Mouse (Mus musculus): ENCODE measurements around the gene Arid5b. TPM values are rescaled to one million over a fixed set of nuclear protein-coding genes. Genes with fewer than 3 reads are reported as not detected.

The Arid5b gene
- polyA plus RNA-seq, 1 experiment: 4.0 TPM

DNA sequence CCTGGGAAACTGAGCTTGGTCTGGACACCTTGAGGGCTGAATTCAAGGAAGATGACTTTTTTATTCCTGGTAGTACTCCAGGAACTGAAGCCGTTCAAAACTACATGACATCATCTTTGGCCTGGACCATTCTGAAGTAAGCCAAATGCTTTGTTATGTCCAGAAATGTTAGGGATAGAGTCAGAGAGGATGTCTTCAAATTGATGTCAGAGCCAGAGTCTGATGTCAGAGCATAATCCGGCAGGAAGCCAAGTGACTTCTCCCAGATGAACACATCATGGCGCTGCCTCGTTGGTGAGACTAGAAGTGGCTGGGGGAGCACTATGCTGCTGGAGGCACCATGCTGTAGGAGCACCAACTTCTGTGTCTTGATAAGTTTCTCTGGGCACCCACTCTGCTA lies 156.6 kb downstream of the Arid5b start:
- H3K4me1 ChIP-seq (replicated peaks; ENCODE audit: control insufficient read depth, insufficient read depth, low read length): no peaks in the 10 kb centered on the region
- H3K27me3 ChIP-seq (ENCODE audit: control insufficient read depth, insufficient read depth, low read length): no peaks in the 10 kb centered on the region
- 94% methylated on average over 4 of the region's 4 CpGs for WGBS
- TF ChIP-seq POLR2A (IDR thresholded peaks at IDR 0.05; ENCODE audit: control insufficient read depth, extremely low read depth, insufficient read depth, low read length, poor library complexity): no peak
- TF ChIP-seq CTCF (IDR thresholded peaks at IDR 0.05; ENCODE audit: borderline replicate concordance, control insufficient read depth, extremely low read depth, insufficient read depth, low read length, poor library complexity): no peak
- H3K27ac ChIP-seq (ENCODE audit: control insufficient read depth, insufficient read depth, low read length): no peak overlapping the region
- no peaks in the 10 kb centered on the region for H3K36me3 ChIP-seq (ENCODE audit: control insufficient read depth, insufficient read depth, low read length)
- H3K4me3 ChIP-seq (ENCODE audit: control insufficient read depth, insufficient read depth, low read length): no peak overlapping the region
- no peak for DNase-seq

DNA sequence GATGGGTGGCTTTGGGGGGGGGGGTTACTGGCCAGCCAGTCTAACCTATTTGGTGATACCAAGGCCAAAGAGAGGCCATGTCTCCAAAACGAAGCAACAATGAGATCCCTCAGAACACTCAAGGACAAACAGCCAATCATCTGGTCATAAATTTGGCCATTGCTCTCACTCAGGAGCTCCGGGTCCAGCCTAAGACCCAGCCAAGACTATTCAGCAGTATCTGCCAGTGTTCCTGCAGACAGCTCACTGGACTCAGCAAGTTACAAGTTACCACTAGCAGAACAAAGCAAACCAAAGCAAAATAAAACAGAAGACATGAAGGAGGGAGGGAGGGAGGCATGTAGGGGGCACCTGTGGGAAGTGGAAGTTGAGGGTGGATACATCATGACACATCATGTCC lies 157.3 kb downstream of the Arid5b start:
- Histone ChIP-seq H3K27ac (ENCODE audit: control insufficient read depth, insufficient read depth, low read length) (no peak overlapping the region), H3K4me3 (ENCODE audit: control insufficient read depth, insufficient read depth, low read length) (no peak overlapping the region), H3K4me1 (replicated peaks; ENCODE audit: control insufficient read depth, insufficient read depth, low read length) (no peaks in the 10 kb centered on the region), H3K36me3 (ENCODE audit: control insufficient read depth, insufficient read depth, low read length) (no peaks in the 10 kb centered on the region), H3K27me3 (ENCODE audit: control insufficient read depth, insufficient read depth, low read length) (no peaks in the 10 kb centered on the region)
- TF ChIP-seq CTCF (IDR thresholded peaks at IDR 0.05; ENCODE audit: borderline replicate concordance, control insufficient read depth, extremely low read depth, insufficient read depth, low read length, poor library complexity) (no peak), POLR2A (IDR thresholded peaks at IDR 0.05; ENCODE audit: control insufficient read depth, extremely low read depth, insufficient read depth, low read length, poor library complexity) (no peak)
- 93% methylated on average over 2 of the region's 2 CpGs for WGBS
- no peak for DNase-seq

DNA sequence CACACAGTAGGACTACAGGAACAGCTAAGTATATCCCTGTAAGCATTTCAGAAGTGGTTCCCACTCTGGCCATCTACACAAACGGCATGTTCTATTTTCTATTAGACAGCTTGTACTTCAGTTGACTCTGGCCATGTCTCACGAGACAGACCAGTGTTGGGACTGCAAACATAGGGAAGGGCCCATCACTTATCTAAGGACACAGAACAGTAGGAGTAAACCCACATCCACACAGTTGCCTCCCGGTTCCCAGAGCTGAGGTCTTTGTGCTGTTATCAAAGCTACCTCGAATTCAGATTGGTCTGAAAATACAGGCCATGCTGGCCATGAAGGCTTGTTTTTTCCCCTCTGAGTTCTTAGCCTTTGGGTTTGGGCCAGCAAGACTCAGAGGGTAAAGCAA lies 158.5 kb downstream of the Arid5b start:
- no peak for TF ChIP-seq POLR2A (IDR thresholded peaks at IDR 0.05; ENCODE audit: control insufficient read depth, extremely low read depth, insufficient read depth, low read length, poor library complexity)
- TF ChIP-seq CTCF (IDR thresholded peaks at IDR 0.05; ENCODE audit: borderline replicate concordance, control insufficient read depth, extremely low read depth, insufficient read depth, low read length, poor library complexity): no peak
- no peak for DNase-seq
- Histone ChIP-seq H3K36me3 (ENCODE audit: control insufficient read depth, insufficient read depth, low read length) (no peaks in the 10 kb centered on the region), H3K27ac (ENCODE audit: control insufficient read depth, insufficient read depth, low read length) (no peak overlapping the region), H3K27me3 (ENCODE audit: control insufficient read depth, insufficient read depth, low read length) (no peaks in the 10 kb centered on the region), H3K4me1 (replicated peaks; ENCODE audit: control insufficient read depth, insufficient read depth, low read length) (no peaks in the 10 kb centered on the region), H3K4me3 (ENCODE audit: control insufficient read depth, insufficient read depth, low read length) (no peak overlapping the region)
- 89% methylated on average over 4 of the region's 4 CpGs for WGBS

DNA sequence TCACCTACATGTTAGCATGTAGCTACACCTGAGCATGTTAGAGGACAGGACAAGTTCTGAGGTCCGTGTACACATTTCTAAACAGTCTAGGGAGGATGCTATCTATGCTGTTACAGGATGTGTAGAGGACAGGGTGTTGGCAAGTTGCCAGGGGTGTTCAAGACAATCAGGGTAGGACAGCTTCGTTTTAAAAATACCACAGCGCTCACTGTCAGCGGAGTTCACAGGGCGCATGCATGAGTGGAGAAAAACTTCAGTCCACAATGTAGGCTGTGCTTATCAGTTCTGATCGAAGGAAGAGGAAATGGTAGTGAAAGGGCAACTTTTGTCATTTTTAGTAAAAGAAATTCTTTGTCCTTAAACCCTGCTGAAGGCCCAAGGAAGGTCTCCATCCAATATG lies 159.3 kb downstream of the Arid5b start:
- WGBS: 18% methylated on average over 6 of the region's 6 CpGs
- Histone ChIP-seq H3K27ac (ENCODE audit: control insufficient read depth, insufficient read depth, low read length) (no peak overlapping the region), H3K27me3 (ENCODE audit: control insufficient read depth, insufficient read depth, low read length) (no peaks in the 10 kb centered on the region), H3K4me3 (ENCODE audit: control insufficient read depth, insufficient read depth, low read length) (no peak overlapping the region), H3K36me3 (ENCODE audit: control insufficient read depth, insufficient read depth, low read length) (no peaks in the 10 kb centered on the region), H3K4me1 (replicated peaks; ENCODE audit: control insufficient read depth, insufficient read depth, low read length) (no peaks in the 10 kb centered on the region)
- peak; percentile 25 for DNase-seq
- TF ChIP-seq POLR2A (IDR thresholded peaks at IDR 0.05; ENCODE audit: control insufficient read depth, extremely low read depth, insufficient read depth, low read length, poor library complexity): no peak
- TF ChIP-seq CTCF (IDR thresholded peaks at IDR 0.05; ENCODE audit: borderline replicate concordance, control insufficient read depth, extremely low read depth, insufficient read depth, low read length, poor library complexity): no peak

DNA sequence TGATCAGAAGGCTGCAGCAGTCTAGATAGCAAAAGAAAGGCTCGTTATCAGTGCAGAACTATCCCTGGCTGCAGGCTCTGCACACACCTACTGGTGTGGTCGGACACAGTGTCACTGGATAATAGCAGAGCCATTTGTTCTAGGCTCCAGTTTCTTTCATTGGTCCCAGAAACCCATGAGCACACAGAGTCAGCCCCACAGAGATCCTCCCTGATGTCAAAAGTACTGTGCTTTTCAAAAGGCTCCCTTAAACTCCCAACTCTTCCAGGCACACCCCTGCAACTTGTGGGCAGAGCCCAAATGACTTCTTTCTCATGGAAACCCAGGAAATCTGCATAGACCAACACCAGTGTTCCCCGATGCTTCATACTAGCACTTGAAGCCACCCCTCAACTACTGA lies 163.6 kb downstream of the Arid5b start:
- H3K36me3 ChIP-seq (ENCODE audit: control insufficient read depth, insufficient read depth, low read length): no peaks in the 10 kb centered on the region
- no peaks in the 10 kb centered on the region for H3K4me1 ChIP-seq (replicated peaks; ENCODE audit: control insufficient read depth, insufficient read depth, low read length)
- H3K4me3 ChIP-seq (ENCODE audit: control insufficient read depth, insufficient read depth, low read length): no peak overlapping the region
- TF ChIP-seq CTCF (IDR thresholded peaks at IDR 0.05; ENCODE audit: borderline replicate concordance, control insufficient read depth, extremely low read depth, insufficient read depth, low read length, poor library complexity) (no peak), POLR2A (IDR thresholded peaks at IDR 0.05; ENCODE audit: control insufficient read depth, extremely low read depth, insufficient read depth, low read length, poor library complexity) (no peak)
- H3K27me3 ChIP-seq (ENCODE audit: control insufficient read depth, insufficient read depth, low read length): no peaks in the 10 kb centered on the region
- DNase-seq: no peak
- 96% methylated on average over 3 of the region's 3 CpGs for WGBS
- no peak overlapping the region for H3K27ac ChIP-seq (ENCODE audit: control insufficient read depth, insufficient read depth, low read length)

DNA sequence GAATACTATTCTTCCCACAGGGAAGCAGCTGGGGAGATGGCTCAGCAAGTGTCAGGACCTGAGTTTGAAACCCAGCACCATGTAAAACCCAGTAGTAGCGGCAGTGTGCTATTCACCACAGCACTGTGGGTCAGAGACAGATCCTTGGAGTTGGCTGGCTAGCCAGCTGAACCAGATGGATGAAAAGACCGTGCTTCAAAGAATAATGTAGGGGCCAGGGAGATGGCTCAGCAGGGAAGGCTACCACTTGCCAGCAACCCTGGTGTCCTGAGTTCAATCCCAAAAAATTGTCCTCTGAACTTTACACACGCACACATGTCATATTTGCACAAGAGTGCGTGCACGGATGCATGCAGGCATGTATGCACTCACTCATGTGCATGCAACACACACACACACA lies 164.9 kb downstream of the Arid5b start:
- Histone ChIP-seq H3K27ac (ENCODE audit: control insufficient read depth, insufficient read depth, low read length) (no peak overlapping the region), H3K4me3 (ENCODE audit: control insufficient read depth, insufficient read depth, low read length) (no peak overlapping the region), H3K27me3 (ENCODE audit: control insufficient read depth, insufficient read depth, low read length) (no peaks in the 10 kb centered on the region), H3K36me3 (ENCODE audit: control insufficient read depth, insufficient read depth, low read length) (no peaks in the 10 kb centered on the region), H3K4me1 (replicated peaks; ENCODE audit: control insufficient read depth, insufficient read depth, low read length) (no peaks in the 10 kb centered on the region)
- WGBS: 95% methylated on average over 5 of the region's 5 CpGs
- DNase-seq: no peak
- TF ChIP-seq CTCF (IDR thresholded peaks at IDR 0.05; ENCODE audit: borderline replicate concordance, control insufficient read depth, extremely low read depth, insufficient read depth, low read length, poor library complexity) (no peak), POLR2A (IDR thresholded peaks at IDR 0.05; ENCODE audit: control insufficient read depth, extremely low read depth, insufficient read depth, low read length, poor library complexity) (no peak)

DNA sequence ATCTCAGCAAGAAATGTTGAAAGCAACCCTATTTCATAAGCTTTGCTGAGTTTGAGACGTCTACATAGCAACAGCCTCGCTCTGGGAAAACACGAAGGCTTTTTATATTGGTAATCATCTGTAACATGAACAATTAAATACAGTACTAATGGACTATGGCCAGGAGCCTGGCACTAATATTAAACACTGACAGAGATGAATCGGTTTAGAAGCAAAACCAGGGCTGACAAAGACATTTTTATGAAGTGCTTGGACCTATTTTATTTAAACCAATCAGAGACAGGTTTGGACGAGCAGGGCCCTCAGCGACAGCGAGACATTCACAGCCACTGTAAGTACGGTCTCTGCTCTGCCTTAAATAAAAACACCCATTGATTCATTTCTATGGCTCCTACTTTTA lies 165.6 kb downstream of the Arid5b start:
- H3K27ac ChIP-seq (ENCODE audit: control insufficient read depth, insufficient read depth, low read length): no peak overlapping the region
- WGBS: 94% methylated on average over 8 of the region's 8 CpGs
- no peak for TF ChIP-seq POLR2A (IDR thresholded peaks at IDR 0.05; ENCODE audit: control insufficient read depth, extremely low read depth, insufficient read depth, low read length, poor library complexity)

More for the DNA sequence above, 165.6 kb downstream of the Arid5b start:
- no peaks in the 10 kb centered on the region for H3K4me1 ChIP-seq (replicated peaks; ENCODE audit: control insufficient read depth, insufficient read depth, low read length)
- no peak for DNase-seq
- no peaks in the 10 kb centered on the region for H3K27me3 ChIP-seq (ENCODE audit: control insufficient read depth, insufficient read depth, low read length)
- no peak overlapping the region for H3K4me3 ChIP-seq (ENCODE audit: control insufficient read depth, insufficient read depth, low read length)
- no peaks in the 10 kb centered on the region for H3K36me3 ChIP-seq (ENCODE audit: control insufficient read depth, insufficient read depth, low read length)
